Mouse (Mus musculus) heart, embryonic 10.5 days (tissue): Measurements from ENCODE around the gene Il22ra1. TPM values are rescaled to one million over a fixed set of nuclear protein-coding genes. Genes with fewer than 3 reads are reported as not detected.
"Not testable (repeated sequence)": the region's sequence is repeated elsewhere in the genome, so short reads cannot be mapped to it uniquely, and the experiment has no call there.

ENCODE experiments used
- DNase-seq: peaks from one replicate; pipeline ENCODE4 v3.0.0-alpha.2; 2017; ENCODE audit warnings: low spot score
- H3K27ac ChIP-seq: fragments of 300-500 bp; sonication (generic); 2 replicates; pipeline ENCODE4 v1.5.1; 2016; ENCODE audit warnings: mild to moderate bottlenecking
- H3K27me3 ChIP-seq: fragments of 300-500 bp; sonication (generic); 2 replicates; pipeline ENCODE4 v1.6.1; 2016; ENCODE audit warnings: mild to moderate bottlenecking; ENCODE audit not compliant: poor library complexity, insufficient read depth, severe bottlenecking
- H3K36me3 ChIP-seq: fragments of 300-500 bp; sonication (generic); 2 replicates; pipeline ENCODE4 v1.6.1; 2016; ENCODE audit warnings: mild to moderate bottlenecking, moderate library complexity
- H3K4me1 ChIP-seq: fragments of 300-500 bp; sonication (generic); 2 replicates; pipeline ENCODE4 v1.6.1; 2016; ENCODE audit warnings: mild to moderate bottlenecking
- H3K4me3 ChIP-seq: fragments of 300-500 bp; sonication (generic); 2 replicates; pipeline ENCODE4 v1.5.1; 2016; ENCODE audit warnings: mild to moderate bottlenecking, moderate library complexity
- H3K9me3 ChIP-seq: fragments of 300-500 bp; sonication (generic); 2 replicates; pipeline ENCODE4 v1.6.1; 2016; ENCODE audit warnings: mild to moderate bottlenecking, moderate library complexity
- WGBS: fragments of 180-500 bp; shearing (Covaris S2); methylation state at CpG from one replicate; pipeline ENCODE4 v1.1.7; 2016; 5-methylcytosine and 5-hydroxymethylcytosine counted together
- polyA plus RNA-seq: library from polyadenylated mRNA; unstranded; fragments of >200 nt; fragmentation: Nextera tagmentation; extraction: Ambion mirVana; gene quantifications from 2 replicates; pipeline ENCODE4 v1.2.1, GENCODE M21; 2016

Gene Il22ra1
- polyA plus RNA-seq, 1 experiment from 2014 or later = 0.13 TPM

DNA sequence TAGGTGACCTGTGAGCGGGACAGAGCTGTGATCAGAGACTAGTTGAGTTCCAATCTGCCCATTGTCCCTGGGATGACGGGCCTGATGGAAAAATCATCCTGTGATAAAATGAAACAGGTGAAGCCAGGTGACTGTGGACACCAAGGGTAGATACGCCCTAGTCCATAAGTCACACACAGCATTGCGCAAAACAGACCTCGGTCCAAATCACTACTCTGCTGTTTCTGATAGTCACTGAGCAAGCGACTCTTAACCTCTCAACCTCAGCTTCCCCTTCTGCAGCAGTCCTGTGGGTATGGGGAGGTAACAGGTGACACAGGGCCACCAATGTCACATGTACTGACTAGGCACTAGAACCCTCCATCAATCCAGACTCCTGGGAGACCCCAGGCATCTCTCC lies 21.9 kb upstream of the Il22ra1 start:
- Histone ChIP-seq H3K27ac (no peak overlapping the region), H3K4me1 (peaks cover 8% of the 10 kb centered on the region; the same call in 1 of the 2 replicates), H3K4me3 (no peak overlapping the region), H3K9me3 (no peaks in the 10 kb centered on the region), H3K27me3 (peaks cover 25% of the 10 kb centered on the region), H3K36me3 (no peaks in the 10 kb centered on the region)
- WGBS = 87% methylated on average over 6 of the region's 6 CpGs
- DNase-seq = no peak

DNA sequence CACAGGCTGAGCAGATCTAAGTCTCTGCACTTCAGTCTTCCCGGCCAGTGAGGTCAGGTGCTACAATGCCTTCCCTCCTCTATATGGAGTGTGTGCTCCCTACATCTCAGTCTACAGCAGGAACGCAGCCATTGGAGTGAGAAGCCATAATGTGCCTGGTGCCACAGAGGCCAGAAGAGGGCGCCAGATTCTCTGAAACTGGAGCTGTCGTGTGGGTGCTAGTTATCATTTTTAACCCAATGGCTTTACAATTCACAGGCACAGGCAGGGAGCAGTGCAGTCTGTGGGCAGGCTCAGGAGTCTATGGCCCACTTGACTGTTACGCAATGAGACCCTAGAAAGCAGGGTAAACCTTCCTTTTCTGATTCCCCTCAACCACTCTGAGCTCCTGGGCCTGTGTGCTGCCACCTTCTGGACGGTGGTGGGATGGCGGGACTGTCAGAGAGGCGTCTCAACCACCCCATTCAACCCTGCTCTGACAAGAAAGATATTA lies 18.9 kb upstream of the Il22ra1 start:
- H3K4me3 ChIP-seq = peak overlapping the region; percentile 39
- no peaks in the 10 kb centered on the region for H3K36me3 ChIP-seq
- H3K9me3 ChIP-seq = no peaks in the 10 kb centered on the region
- H3K4me1 ChIP-seq = peaks cover 4% of the 10 kb centered on the region; the same call in 1 of the 2 replicates
- peaks cover 25% of the 10 kb centered on the region for H3K27me3 ChIP-seq
- 10% methylated on average over 8 of the region's 8 CpGs for WGBS
- peak; percentile 88 for DNase-seq
- no peak overlapping the region for H3K27ac ChIP-seq

DNA sequence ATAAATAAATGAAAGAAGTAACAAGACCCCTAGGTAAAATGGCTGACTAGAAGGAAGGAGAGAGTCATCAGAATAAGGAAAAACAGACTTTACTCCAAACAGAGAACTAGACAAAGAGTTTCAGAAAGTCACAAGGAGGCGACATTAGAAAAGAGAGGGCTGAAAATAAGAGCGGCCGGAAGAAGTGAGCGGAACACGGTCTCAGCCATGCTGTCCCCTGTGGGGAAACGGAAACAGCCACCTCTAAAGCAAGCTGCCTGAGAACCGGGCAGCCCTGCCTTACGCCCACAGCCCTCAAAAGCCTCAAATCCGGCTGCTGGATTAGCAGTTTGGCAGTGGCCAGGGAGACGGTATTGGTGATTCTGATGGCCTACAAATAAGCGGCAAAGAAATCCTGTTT lies 18.4 kb upstream of the Il22ra1 start:
- no peak overlapping the region for H3K4me3 ChIP-seq
- no peaks in the 10 kb centered on the region for H3K9me3 ChIP-seq
- H3K4me1 ChIP-seq = 0 out of 2 replicates have a peak, but pooled peaks cover 4% of the 10 kb centered on the region
- H3K27ac ChIP-seq = 0 out of 2 replicates have a peak overlapping the region, but pooled peaks have one; percentile 8
- DNase-seq = no peak
- WGBS = 70% methylated on average over 11 of the region's 11 CpGs
- H3K36me3 ChIP-seq = no peaks in the 10 kb centered on the region
- H3K27me3 ChIP-seq = peaks cover 22% of the 10 kb centered on the region

DNA sequence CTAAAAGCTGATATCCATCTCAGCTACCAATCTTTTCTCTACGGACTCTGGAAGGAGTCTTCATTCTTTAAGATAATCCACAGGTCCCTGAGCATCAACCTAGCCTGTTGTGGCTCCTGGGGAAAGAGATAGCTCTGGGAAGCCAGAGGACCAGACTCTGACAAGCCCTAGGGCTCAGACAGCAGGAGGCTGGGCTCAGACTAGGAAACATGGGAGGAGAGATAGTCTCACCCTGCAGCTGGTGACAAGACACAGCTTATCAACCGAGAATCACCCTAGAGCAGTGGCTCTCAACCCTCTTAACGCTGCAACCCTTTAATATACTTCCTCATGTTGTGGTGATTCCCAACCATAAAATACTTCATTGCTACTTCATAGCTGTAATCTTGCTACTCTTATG lies 17.6 kb upstream of the Il22ra1 start:
- WGBS = 44% methylated on average over 3 of the region's 3 CpGs

DNA sequence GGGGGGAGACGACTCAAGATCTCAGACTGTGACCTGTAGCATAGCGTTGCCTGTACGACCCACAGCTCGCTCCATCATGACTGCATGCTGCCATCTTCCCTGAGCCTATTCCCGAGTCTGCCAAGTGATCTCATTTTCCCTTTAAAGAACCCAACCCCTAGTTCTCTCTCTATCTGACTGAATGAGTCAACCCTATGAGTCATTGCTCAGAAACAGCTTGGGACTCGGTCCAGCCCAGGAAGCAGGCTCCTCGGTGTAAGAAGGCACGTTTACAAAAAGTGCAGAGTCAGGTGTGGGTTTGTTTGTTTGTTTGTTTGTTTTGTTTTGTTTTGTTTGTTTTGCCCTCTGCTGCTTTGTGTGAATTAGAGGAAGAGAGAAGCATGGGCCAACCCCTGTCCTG lies 13.2 kb upstream of the Il22ra1 start:
- Histone ChIP-seq H3K27ac (no peak overlapping the region), H3K4me3 (no peak overlapping the region), H3K36me3 (no peaks in the 10 kb centered on the region), H3K9me3 (no peaks in the 10 kb centered on the region), H3K4me1 (0 out of 2 replicates have a peak, but pooled peaks cover 4% of the 10 kb centered on the region), H3K27me3 (no peaks in the 10 kb centered on the region)
- 71% methylated on average over 8 of the region's 8 CpGs for WGBS
- no peak for DNase-seq

More for the DNA sequence above, 17.6 kb upstream of the Il22ra1 start:
- peaks cover 16% of the 10 kb centered on the region for H3K27me3 ChIP-seq
- 0 out of 2 replicates have a peak, but pooled peaks cover 4% of the 10 kb centered on the region for H3K4me1 ChIP-seq
- no peak overlapping the region for H3K4me3 ChIP-seq
- H3K27ac ChIP-seq = no peak overlapping the region
- no peaks in the 10 kb centered on the region for H3K9me3 ChIP-seq
- no peak for DNase-seq
- H3K36me3 ChIP-seq = no peaks in the 10 kb centered on the region

DNA sequence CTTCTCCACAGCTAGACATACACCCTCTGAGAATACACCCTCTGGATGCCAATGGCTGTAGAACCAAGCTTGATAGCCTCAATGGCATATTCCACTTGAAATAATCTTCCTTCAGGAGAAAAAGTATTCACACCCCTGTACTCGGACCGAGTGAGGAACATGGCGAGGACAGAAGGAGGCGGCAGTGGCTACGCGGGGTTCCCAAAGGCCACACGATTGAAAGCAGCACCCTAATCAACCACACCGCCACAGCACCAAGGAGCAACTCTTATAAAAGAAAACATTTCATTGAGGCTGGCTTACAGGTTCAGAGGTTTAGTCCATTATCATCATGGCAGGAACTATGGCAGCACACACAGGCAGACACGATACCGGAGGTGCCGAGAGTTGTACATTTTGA lies 11.5 kb upstream of the Il22ra1 start:
- H3K36me3 ChIP-seq, H3K27me3 ChIP-seq, H3K27ac ChIP-seq, H3K9me3 ChIP-seq, H3K4me3 ChIP-seq, DNase-seq, H3K4me1 ChIP-seq: not testable (repeated sequence)
- 93% methylated on average over 11 of the region's 11 CpGs for WGBS

DNA sequence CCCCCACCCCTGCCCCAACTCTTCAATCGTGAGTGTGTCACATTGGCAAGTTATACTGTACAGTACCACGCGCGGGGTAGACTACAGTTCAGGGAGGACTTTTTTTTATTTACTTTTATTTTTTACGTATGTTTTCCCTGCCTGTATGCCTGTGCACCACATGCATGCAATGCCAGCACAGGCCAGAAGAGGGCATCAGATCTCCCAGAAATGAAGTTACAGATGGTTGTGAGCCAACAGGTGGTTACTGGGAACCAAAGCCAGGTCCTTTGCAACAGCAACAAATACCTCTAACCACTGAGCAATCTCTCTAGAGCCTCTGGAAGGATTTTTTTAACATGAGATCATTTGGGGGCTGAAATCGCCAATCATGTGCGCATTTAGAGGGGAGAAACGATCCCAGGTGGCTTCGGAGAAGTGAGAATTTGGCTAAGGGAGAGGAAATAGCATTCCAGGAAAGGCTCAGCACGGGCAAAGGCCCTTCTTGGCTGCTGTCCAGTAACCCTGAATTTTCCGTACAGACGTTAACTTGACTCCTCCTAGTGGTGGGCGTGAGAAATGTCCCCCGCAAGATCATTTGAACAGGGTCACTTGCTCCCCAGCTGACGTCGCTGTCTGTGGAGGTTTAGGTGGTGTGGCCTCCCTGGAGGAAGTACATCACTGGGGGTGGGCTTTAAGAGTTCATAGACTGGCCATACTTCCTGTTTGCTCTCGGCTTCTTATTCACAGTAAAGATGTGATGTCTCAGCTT lies 5.3 kb upstream of the Il22ra1 start:
- Histone ChIP-seq H3K4me1 (peaks cover 15% of the 10 kb centered on the region), H3K36me3 (no peaks in the 10 kb centered on the region), H3K9me3 (peaks cover 3% of the 10 kb centered on the region; the same call in 1 of the 2 replicates), H3K4me3 (no peak overlapping the region), H3K27ac (no peak overlapping the region), H3K27me3 (no peaks in the 10 kb centered on the region; the same call in 1 of the 2 replicates)
- no peak for DNase-seq
- 71% methylated on average over 17 of the region's 17 CpGs for WGBS

DNA sequence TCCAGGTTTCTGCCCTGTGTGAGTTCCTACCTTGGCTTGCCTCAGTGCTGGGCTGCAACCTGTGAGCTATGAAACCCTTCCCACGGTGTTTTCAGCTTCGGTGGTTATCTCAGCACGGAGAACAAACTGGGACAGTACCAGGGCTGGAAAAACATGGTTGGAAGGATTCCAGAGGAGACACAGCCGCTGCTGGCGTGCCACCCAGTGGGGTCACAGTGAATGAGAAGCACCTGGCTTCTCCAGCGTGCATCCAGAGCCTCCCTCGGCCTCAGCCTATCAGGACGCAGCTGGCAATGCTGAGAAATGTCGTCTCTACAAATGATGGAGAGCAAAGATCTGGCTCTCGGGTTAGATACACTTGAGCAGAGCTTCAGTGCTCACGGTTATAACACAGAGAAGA lies 1.6 kb upstream of the Il22ra1 start:
- Histone ChIP-seq H3K36me3 (no peaks in the 10 kb centered on the region), H3K4me3 (no peak overlapping the region), H3K9me3 (no peaks in the 10 kb centered on the region; the same call in 1 of the 2 replicates), H3K4me1 (peaks cover 34% of the 10 kb centered on the region), H3K27ac (0 out of 2 replicates have a peak overlapping the region, but pooled peaks have one; percentile 8), H3K27me3 (peaks cover 26% of the 10 kb centered on the region)
- WGBS = 76% methylated on average over 11 of the region's 11 CpGs
- DNase-seq = no peak

DNA sequence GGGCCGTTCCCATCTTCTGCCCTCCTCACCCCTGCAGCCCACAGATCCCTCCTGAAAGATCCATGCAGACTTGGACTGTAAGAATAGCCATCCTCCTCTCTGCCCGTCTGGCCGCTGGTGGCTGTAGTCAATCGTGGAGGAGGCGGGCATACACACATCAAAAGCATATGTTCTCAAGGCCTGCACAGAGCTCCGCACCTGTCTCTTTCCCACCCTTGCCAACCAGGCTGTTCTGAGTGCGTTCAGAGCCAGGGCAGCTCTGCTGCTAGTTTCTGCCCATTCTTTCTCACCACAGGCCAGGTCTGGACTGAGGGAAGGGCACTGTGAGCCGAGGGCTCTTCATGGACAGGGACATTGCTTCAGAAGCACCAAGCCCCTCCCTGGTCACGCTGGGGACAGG lies 2.2 kb downstream of the Il22ra1 start:
- 86% methylated on average over 9 of the region's 9 CpGs for WGBS
- Histone ChIP-seq H3K4me1 (peaks cover 34% of the 10 kb centered on the region), H3K9me3 (peaks cover 6% of the 10 kb centered on the region), H3K4me3 (no peak overlapping the region), H3K27me3 (peaks cover 26% of the 10 kb centered on the region), H3K36me3 (no peaks in the 10 kb centered on the region), H3K27ac (no peak overlapping the region)
- DNase-seq = no peak

DNA sequence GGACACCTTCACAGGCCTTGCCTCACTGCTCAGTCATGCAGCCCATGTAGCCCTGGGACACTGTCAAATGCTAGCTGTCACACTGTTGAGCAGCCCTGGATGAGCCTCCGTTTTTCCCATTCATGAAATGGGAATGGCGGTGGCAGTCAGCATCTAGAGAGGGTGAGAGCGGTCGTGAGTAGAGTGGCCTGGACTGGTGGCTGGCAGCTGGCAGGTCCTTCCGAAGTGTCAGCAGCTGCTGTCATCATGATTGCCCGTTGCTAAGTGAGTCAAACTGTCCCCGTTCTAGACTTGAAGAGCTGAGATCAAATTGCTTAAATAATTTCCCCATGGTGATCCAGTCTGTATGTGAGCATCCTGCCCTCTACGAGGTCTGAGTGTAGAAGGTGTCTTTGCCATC lies 3.0 kb downstream of the Il22ra1 start:
- H3K27me3 ChIP-seq = peaks cover 26% of the 10 kb centered on the region
- peaks cover 6% of the 10 kb centered on the region for H3K9me3 ChIP-seq
- no peak overlapping the region for H3K27ac ChIP-seq
- WGBS = 56% methylated on average over 8 of the region's 8 CpGs
- peaks cover 34% of the 10 kb centered on the region for H3K4me1 ChIP-seq
- H3K36me3 ChIP-seq = no peaks in the 10 kb centered on the region
- H3K4me3 ChIP-seq = no peak overlapping the region
- no peak for DNase-seq

DNA sequence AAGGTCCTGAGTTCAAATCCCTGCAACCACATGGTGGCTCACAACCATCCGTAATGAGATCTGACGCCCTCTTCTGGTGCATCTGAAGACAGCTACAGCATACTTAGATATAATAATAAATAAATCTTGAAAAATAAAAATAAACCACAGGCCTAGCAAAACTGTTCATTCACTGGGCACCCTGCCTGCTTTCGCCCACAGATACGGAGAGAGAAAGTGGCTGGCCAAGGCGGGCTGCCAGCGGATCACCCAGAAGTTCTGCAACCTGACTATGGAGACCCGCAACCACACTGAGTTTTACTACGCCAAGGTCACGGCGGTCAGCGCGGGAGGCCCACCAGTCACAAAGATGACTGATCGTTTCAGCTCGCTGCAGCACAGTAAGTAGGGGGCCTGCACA lies 5.9 kb downstream of the Il22ra1 start:
- H3K27me3 ChIP-seq = peaks cover 16% of the 10 kb centered on the region
- no peaks in the 10 kb centered on the region for H3K36me3 ChIP-seq
- WGBS = 94% methylated on average over 14 of the region's 14 CpGs
- H3K4me1 ChIP-seq = peaks cover 24% of the 10 kb centered on the region
- peaks cover 6% of the 10 kb centered on the region for H3K9me3 ChIP-seq
- no peak overlapping the region for H3K4me3 ChIP-seq
- H3K27ac ChIP-seq = no peak overlapping the region
- DNase-seq = no peak

DNA sequence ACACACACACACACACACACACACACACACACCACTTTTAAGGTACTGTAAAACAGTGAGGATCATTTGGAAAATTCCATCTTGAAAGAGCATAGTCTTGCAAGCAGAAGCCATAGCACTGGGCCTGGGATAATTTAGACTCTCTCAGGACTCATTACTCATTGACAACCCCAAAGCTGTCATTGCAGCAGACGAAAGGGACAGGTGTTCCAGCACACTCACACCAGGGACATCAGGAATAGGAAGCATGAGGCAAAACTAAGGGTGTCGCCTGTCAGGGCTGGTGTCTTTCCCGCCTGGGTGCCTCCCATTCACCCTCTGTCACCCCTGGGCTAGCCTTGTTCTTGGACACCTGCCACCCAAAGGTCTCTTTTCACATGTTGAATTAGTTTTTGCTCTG lies 8.9 kb downstream of the Il22ra1 start:
- WGBS = 80% methylated on average over 3 of the region's 3 CpGs

DNA sequence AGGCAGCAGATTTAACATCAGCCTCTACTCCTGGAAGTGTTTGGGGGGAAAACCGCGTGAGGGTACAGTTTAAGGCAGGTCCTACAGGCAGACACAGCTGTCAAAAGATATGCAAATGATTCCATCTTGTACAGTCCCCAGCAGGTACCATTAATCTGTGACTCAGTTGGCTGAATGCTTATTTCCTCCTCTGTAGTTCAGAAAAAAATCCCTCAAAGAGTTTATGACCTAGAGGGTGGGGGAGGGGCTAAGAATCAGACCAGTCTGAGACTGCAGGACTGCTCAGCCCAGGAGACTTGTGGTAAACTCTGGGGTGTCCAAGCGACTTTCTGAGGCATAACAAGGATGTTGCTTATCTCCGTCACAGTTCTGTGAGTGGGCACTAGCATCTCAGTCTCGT lies 10.3 kb downstream of the Il22ra1 start:
- H3K27ac ChIP-seq = 0 out of 2 replicates have a peak overlapping the region, but pooled peaks have one; percentile 25
- no peak overlapping the region for H3K4me3 ChIP-seq
- H3K36me3 ChIP-seq = no peaks in the 10 kb centered on the region
- no peaks in the 10 kb centered on the region for H3K27me3 ChIP-seq
- H3K4me1 ChIP-seq = peaks cover 21% of the 10 kb centered on the region
- H3K9me3 ChIP-seq = peaks cover 6% of the 10 kb centered on the region
- no peak for DNase-seq
- WGBS = 45% methylated on average over 5 of the region's 5 CpGs

More for the DNA sequence above, 8.9 kb downstream of the Il22ra1 start:
- no peak for DNase-seq
- Histone ChIP-seq H3K36me3 (no peaks in the 10 kb centered on the region), H3K4me3 (no peak overlapping the region), H3K27ac (no peak overlapping the region), H3K27me3 (no peaks in the 10 kb centered on the region), H3K4me1 (peaks cover 21% of the 10 kb centered on the region), H3K9me3 (peaks cover 6% of the 10 kb centered on the region)
